Mouse (Mus musculus) midbrain, embryonic 16.5 days (tissue): Measurements from ENCODE around the gene Herc4. TPM values are rescaled to one million over a fixed set of nuclear protein-coding genes. Genes with fewer than 3 reads are reported as not detected.

ENCODE experiments used
- ATAC-seq: fragments of 200-750 bp; cut with Nextera tagmentation; 2 replicates; pipeline ENCODE4 v1.8.0; 2017; ENCODE audit warnings: moderate TSS enrichment
- H3K27ac ChIP-seq: fragments of 300-500 bp; sonication (generic); 2 replicates; pipeline ENCODE4 v1.5.1; 2014; ENCODE audit warnings: mild to moderate bottlenecking, low read length, mixed read lengths
- H3K27me3 ChIP-seq: fragments of 300-500 bp; sonication (generic); 2 replicates; pipeline ENCODE4 v1.6.1; 2014; ENCODE audit warnings: low read depth, low read length, mixed read lengths; ENCODE audit not compliant: control insufficient read depth, insufficient read depth
- H3K36me3 ChIP-seq: fragments of 300-500 bp; sonication (generic); 2 replicates; pipeline ENCODE4 v1.6.1; 2014; ENCODE audit warnings: mild to moderate bottlenecking, low read length, moderate library complexity, mixed read lengths; ENCODE audit not compliant: control insufficient read depth, insufficient read depth
- H3K4me1 ChIP-seq: fragments of 300-500 bp; sonication (generic); 2 replicates; pipeline ENCODE4 v1.6.1; 2014; ENCODE audit warnings: mild to moderate bottlenecking, low read length, mixed read lengths; ENCODE audit not compliant: control insufficient read depth, insufficient read depth
- H3K4me2 ChIP-seq: fragments of 300-500 bp; sonication (generic); 2 replicates; pipeline ENCODE4 v1.6.1; 2014; ENCODE audit warnings: mild to moderate bottlenecking, low read length, mixed read lengths
- H3K4me3 ChIP-seq: fragments of 300-500 bp; sonication (generic); 2 replicates; pipeline ENCODE4 v1.5.1; 2014; ENCODE audit warnings: low read depth, mild to moderate bottlenecking, low read length, moderate library complexity, mixed read lengths
- H3K9ac ChIP-seq: fragments of 300-500 bp; sonication (generic); 2 replicates; pipeline ENCODE4 v1.6.1; 2014; ENCODE audit warnings: low read depth, low read length, mixed read lengths
- H3K9me3 ChIP-seq: fragments of 300-500 bp; sonication (generic); replicated peaks from 2 replicates; pipeline ENCODE4 v1.6.1; 2014; ENCODE audit warnings: mild to moderate bottlenecking, low read length, mixed read lengths; ENCODE audit not compliant: control insufficient read depth, poor library complexity, severe bottlenecking
- WGBS: fragments of 180-500 bp; shearing (Covaris S2); extraction: QIAGEN DNeasy Blood & Tissue Kit; methylation state at CpG from one replicate; pipeline ENCODE4 v1.1.7; 2014; 5-methylcytosine and 5-hydroxymethylcytosine counted together
- polyA plus RNA-seq: library from polyadenylated mRNA; unstranded; fragments of >200 nt; fragmentation: Nextera tagmentation; extraction: Ambion mirVana; gene quantifications from 2 replicates; pipeline ENCODE4 v1.2.1, GENCODE M21; 2015

Herc4 gene
- polyA plus RNA-seq, 1 experiment from 2014 or later, result 26.4 TPM

- H3K9me3 ChIP-seq, result no peaks in the 10 kb centered on the region
- H3K4me2 ChIP-seq, result peak overlapping the region; percentile 74
- peaks cover 26% of the 10 kb centered on the region for H3K4me1 ChIP-seq
- H3K9ac ChIP-seq, result peak overlapping the region; percentile 55
- H3K27me3 ChIP-seq, result no peaks in the 10 kb centered on the region
- no peaks in the 10 kb centered on the region for H3K36me3 ChIP-seq
- WGBS, result 25% methylated on average over 12 of the region's 12 CpGs
- H3K27ac ChIP-seq, result no peak overlapping the region; the same call in 1 of the 2 replicates
- H3K4me3 ChIP-seq, result peak overlapping the region; percentile 99
- no peak for ATAC-seq
Measured at GRCm38 (mm10) chr10:63242798-63243435, 693 bp upstream of the Herc4 start.

- ATAC-seq, result peak; percentile 88
- Histone ChIP-seq H3K4me1 (peaks cover 26% of the 10 kb centered on the region), H3K9ac (peak overlapping the region; percentile 92), H3K9me3 (no peaks in the 10 kb centered on the region), H3K36me3 (no peaks in the 10 kb centered on the region), H3K27ac (peak overlapping the region; percentile 93), H3K27me3 (no peaks in the 10 kb centered on the region), H3K4me2 (peak overlapping the region; percentile 73), H3K4me3 (peak overlapping the region; percentile 99)
- WGBS, result under 1% methylated on average over 36 of the region's 41 CpGs
Measured at GRCm38 (mm10) chr10:63244055-63244671, 553 bp downstream of the Herc4 start.

GRCm38 (mm10) chr10:63244746-63245145 lies 1.1 kb downstream of the Herc4 start:
- H3K9ac ChIP-seq, result no peak overlapping the region
- no peak overlapping the region for H3K27ac ChIP-seq
- peak overlapping the region; percentile 99 for H3K4me3 ChIP-seq
- H3K4me2 ChIP-seq, result peak overlapping the region; percentile 73
- WGBS, result 17% methylated on average over 5 of the region's 5 CpGs
- H3K36me3 ChIP-seq, result no peaks in the 10 kb centered on the region
- no peaks in the 10 kb centered on the region for H3K9me3 ChIP-seq
- peaks cover 26% of the 10 kb centered on the region for H3K4me1 ChIP-seq
- no peak for ATAC-seq
- H3K27me3 ChIP-seq, result no peaks in the 10 kb centered on the region

- Histone ChIP-seq H3K36me3 (no peaks in the 10 kb centered on the region; the same call in 1 of the 2 replicates), H3K9ac (no peak overlapping the region), H3K4me1 (peaks cover 26% of the 10 kb centered on the region), H3K27me3 (no peaks in the 10 kb centered on the region), H3K4me2 (no peak overlapping the region; the same call in 1 of the 2 replicates), H3K4me3 (no peak overlapping the region), H3K27ac (no peak overlapping the region), H3K9me3 (no peaks in the 10 kb centered on the region)
- 89% methylated on average over 3 of the region's 3 CpGs for WGBS
- ATAC-seq, result no peak
Measured at GRCm38 (mm10) chr10:63245846-63246245, 2.2 kb downstream of the Herc4 start.

- WGBS, result 91% methylated on average over 7 of the region's 7 CpGs
Measured at GRCm38 (mm10) chr10:63247457-63247856, 3.8 kb downstream of the Herc4 start.

GRCm38 (mm10) chr10:63248421-63248820 lies 4.8 kb downstream of the Herc4 start:
- WGBS, result 89% methylated on average over 6 of the region's 6 CpGs
- Histone ChIP-seq H3K27ac (no peak overlapping the region), H3K36me3 (no peaks in the 10 kb centered on the region; the same call in 1 of the 2 replicates), H3K4me1 (peaks cover 17% of the 10 kb centered on the region), H3K9me3 (no peaks in the 10 kb centered on the region), H3K9ac (no peak overlapping the region), H3K4me3 (no peak overlapping the region), H3K27me3 (no peaks in the 10 kb centered on the region), H3K4me2 (no peak overlapping the region)
- no peak for ATAC-seq

More at GRCm38 (mm10) chr10:63247457-63247856, 3.8 kb downstream of the Herc4 start:
- no peak for ATAC-seq
- no peak overlapping the region for H3K9ac ChIP-seq
- no peak overlapping the region for H3K4me3 ChIP-seq
- H3K27ac ChIP-seq, result no peak overlapping the region
- H3K4me1 ChIP-seq, result peaks cover 22% of the 10 kb centered on the region
- H3K36me3 ChIP-seq, result no peaks in the 10 kb centered on the region; the same call in 1 of the 2 replicates
- H3K27me3 ChIP-seq, result no peaks in the 10 kb centered on the region
- H3K9me3 ChIP-seq, result no peaks in the 10 kb centered on the region
- no peak overlapping the region for H3K4me2 ChIP-seq

- H3K27me3 ChIP-seq, result no peaks in the 10 kb centered on the region
- WGBS, result 45% methylated on average over 3 of the region's 3 CpGs
- no peak overlapping the region for H3K4me3 ChIP-seq
- ATAC-seq, result no peak
- no peaks in the 10 kb centered on the region for H3K9me3 ChIP-seq
- no peaks in the 10 kb centered on the region for H3K36me3 ChIP-seq
- no peak overlapping the region for H3K9ac ChIP-seq
- H3K4me2 ChIP-seq, result no peak overlapping the region
- no peak overlapping the region for H3K27ac ChIP-seq
- H3K4me1 ChIP-seq, result no peaks in the 10 kb centered on the region
Measured at GRCm38 (mm10) chr10:63258696-63259095, 15.1 kb downstream of the Herc4 start.

GRCm38 (mm10) chr10:63259340-63259739 lies 15.7 kb downstream of the Herc4 start:
- no peaks in the 10 kb centered on the region for H3K36me3 ChIP-seq
- no peak overlapping the region for H3K4me3 ChIP-seq
- whole genome bisulfite sequencing, result 76% methylated on average over 3 of the region's 3 CpGs
- no peak overlapping the region for H3K27ac ChIP-seq
- no peak overlapping the region for H3K4me2 ChIP-seq
- H3K9me3 ChIP-seq, result no peaks in the 10 kb centered on the region
- no peak for ATAC-seq
- H3K9ac ChIP-seq, result no peak overlapping the region
- no peaks in the 10 kb centered on the region for H3K4me1 ChIP-seq
- no peaks in the 10 kb centered on the region for H3K27me3 ChIP-seq

- ATAC-seq, result no peak
- H3K4me1 ChIP-seq, result no peaks in the 10 kb centered on the region
- peaks cover 18% of the 10 kb centered on the region for H3K36me3 ChIP-seq
- H3K9me3 ChIP-seq, result no peaks in the 10 kb centered on the region
- no peak overlapping the region for H3K9ac ChIP-seq
- H3K4me2 ChIP-seq, result no peak overlapping the region
- H3K27ac ChIP-seq, result no peak overlapping the region
- WGBS, result 93% methylated on average over 2 of the region's 2 CpGs
- H3K4me3 ChIP-seq, result no peak overlapping the region
- H3K27me3 ChIP-seq, result no peaks in the 10 kb centered on the region
Measured at GRCm38 (mm10) chr10:63267941-63268340, 24.3 kb downstream of the Herc4 start.
